Mouse (Mus musculus): ENCODE data around the gene Sept5. TPM values are rescaled to one million over a fixed set of nuclear protein-coding genes. Genes with fewer than 3 reads are reported as not detected.

Gene Sept5
- total and polyA plus RNA-seq, 2 experiments from 2014 or later = 195 to 286 TPM

DNA sequence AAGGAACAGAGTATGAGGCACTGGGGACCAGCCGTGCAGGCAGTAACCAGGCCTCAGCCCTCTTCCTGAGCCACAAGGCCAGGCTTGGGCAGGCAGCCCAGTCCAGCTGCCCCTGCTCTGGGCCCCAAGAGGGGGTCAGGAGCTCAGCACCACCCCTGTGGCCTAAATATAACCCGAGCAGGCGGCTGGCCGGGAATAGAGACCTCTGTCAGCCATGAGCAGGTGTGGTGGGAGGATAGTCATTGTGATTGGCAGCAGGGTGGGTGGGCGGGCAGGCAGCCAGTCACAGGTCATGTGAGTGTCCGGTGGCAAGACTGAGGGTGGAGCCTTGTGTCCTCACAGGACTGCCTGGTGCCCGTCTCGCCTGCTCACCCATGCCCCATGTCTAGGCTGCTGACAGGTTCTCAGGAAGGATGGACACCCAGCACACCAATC lies 25.5 kb downstream of the Sept5 start:
- no peak overlapping the region for H3K27ac ChIP-seq
- ATAC-seq (peak; percentile 15; the same call in 1 of the 2 replicates), DNase-seq (ENCODE audit: low spot score) (no peak)
- H3K4me2 ChIP-seq (ENCODE audit: low read depth, low read length) = no peak overlapping the region
- no peaks in the 10 kb centered on the region for H3K36me3 ChIP-seq (ENCODE audit: insufficient read depth, low read length)
- H3K4me3 ChIP-seq (ENCODE audit: low read length) = no peak overlapping the region
- no peak for TF ChIP-seq CTCF (IDR thresholded peaks at IDR 0.05; ENCODE audit: low read depth)
- H3K9ac ChIP-seq (replicated peaks; ENCODE audit: low read length) = no peak overlapping the region
- no peaks in the 10 kb centered on the region for H3K9me3 ChIP-seq (ENCODE audit: low read length)
- H3K4me1 ChIP-seq (ENCODE audit: insufficient read depth, low read length) = no peaks in the 10 kb centered on the region
- WGBS = 55% methylated on average over 8 of the region's 8 CpGs
- H3K27me3 ChIP-seq (ENCODE audit: insufficient read depth, low read length) = 0 out of 2 replicates have a peak, but pooled peaks cover under 1% of the 10 kb centered on the region

DNA sequence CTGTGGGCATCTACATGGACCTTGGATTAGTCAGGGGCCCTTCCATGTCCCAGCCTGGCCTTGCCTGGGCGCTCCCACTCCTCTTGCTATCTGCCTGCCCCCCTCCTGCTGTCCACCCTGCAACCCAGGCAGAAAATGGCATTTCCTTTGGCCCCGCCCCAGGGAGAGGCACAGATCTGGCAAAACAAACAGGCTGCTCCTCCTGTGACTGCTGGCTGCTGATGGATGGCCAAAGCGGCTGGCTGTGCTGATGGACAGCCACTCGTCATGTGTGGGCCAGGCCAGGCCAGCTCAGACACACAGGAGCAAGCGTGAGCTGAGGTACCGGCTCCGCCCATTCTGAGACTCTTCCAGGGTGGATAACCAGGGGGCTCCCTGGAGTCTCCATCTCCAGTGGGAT lies 28.3 kb downstream of the Sept5 start:
- WGBS = 55% methylated on average over 7 of the region's 7 CpGs
- Histone ChIP-seq H3K4me3 (ENCODE audit: low read length) (no peak overlapping the region), H3K4me1 (ENCODE audit: insufficient read depth, low read length) (no peaks in the 10 kb centered on the region), H3K36me3 (ENCODE audit: insufficient read depth, low read length) (no peaks in the 10 kb centered on the region), H3K9me3 (ENCODE audit: low read length) (no peaks in the 10 kb centered on the region), H3K27me3 (ENCODE audit: insufficient read depth, low read length) (no peaks in the 10 kb centered on the region), H3K27ac (no peak overlapping the region), H3K4me2 (ENCODE audit: low read depth, low read length) (no peak overlapping the region), H3K9ac (replicated peaks; ENCODE audit: low read length) (no peak overlapping the region)
- TF ChIP-seq CTCF (IDR thresholded peaks at IDR 0.05; ENCODE audit: low read depth) = no peak
- 0 out of 2 replicates have a peak, but pooled peaks have one; percentile 10 for ATAC-seq
- DNase-seq (ENCODE audit: low spot score) = no peak

DNA sequence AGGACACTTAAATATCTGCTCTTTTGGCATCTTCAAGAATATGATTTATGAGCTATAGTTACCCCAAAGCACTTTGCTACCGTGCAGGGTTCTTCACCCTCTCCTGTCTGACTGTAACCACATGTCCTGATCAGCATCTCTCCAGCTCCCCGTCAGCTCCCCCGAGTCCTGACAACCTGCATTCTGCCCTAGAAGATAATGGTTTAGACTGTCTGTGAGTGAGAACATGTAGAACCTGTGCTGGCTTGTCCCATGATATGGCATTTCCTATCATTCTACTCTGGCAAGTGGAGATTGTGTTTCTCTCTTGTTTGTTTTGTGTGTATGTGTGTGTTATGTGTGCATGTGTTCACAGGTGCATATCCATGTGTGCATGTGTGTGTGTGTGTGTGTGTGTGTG lies 31.7 kb downstream of the Sept5 start:
- no peaks in the 10 kb centered on the region for H3K9me3 ChIP-seq (ENCODE audit: low read length)
- peaks cover 5% of the 10 kb centered on the region; the same call in 1 of the 2 replicates for H3K27me3 ChIP-seq (ENCODE audit: insufficient read depth, low read length)
- no peak overlapping the region for H3K4me2 ChIP-seq (ENCODE audit: low read depth, low read length)
- no peak for DNase-seq (ENCODE audit: low spot score)
- ATAC-seq = no peak
- no peaks in the 10 kb centered on the region for H3K36me3 ChIP-seq (ENCODE audit: insufficient read depth, low read length)
- no peak overlapping the region for H3K9ac ChIP-seq (replicated peaks; ENCODE audit: low read length)
- TF ChIP-seq CTCF (IDR thresholded peaks at IDR 0.05; ENCODE audit: low read depth) = no peak
- no peak overlapping the region for H3K4me3 ChIP-seq (ENCODE audit: low read length)
- no peak overlapping the region for H3K27ac ChIP-seq
- H3K4me1 ChIP-seq (ENCODE audit: insufficient read depth, low read length) = no peaks in the 10 kb centered on the region
- WGBS = 91% methylated on average over 3 of the region's 3 CpGs

- 60% methylated on average over 5 of the region's 5 CpGs for WGBS
- H3K9ac ChIP-seq (replicated peaks; ENCODE audit: low read length) = no peak overlapping the region
- ATAC-seq (no peak), DNase-seq (ENCODE audit: low spot score) (no peak)
- H3K4me3 ChIP-seq (ENCODE audit: low read length) = no peak overlapping the region
- H3K27ac ChIP-seq = no peak overlapping the region
- TF ChIP-seq CTCF (IDR thresholded peaks at IDR 0.05; ENCODE audit: low read depth) = no peak
- H3K27me3 ChIP-seq (ENCODE audit: insufficient read depth, low read length) = peaks cover 14% of the 10 kb centered on the region
- H3K36me3 ChIP-seq (ENCODE audit: insufficient read depth, low read length) = no peaks in the 10 kb centered on the region
- peaks cover 1% of the 10 kb centered on the region; the same call in 1 of the 2 replicates for H3K4me1 ChIP-seq (ENCODE audit: insufficient read depth, low read length)
- no peak overlapping the region for H3K4me2 ChIP-seq (ENCODE audit: low read depth, low read length)
- no peaks in the 10 kb centered on the region for H3K9me3 ChIP-seq (ENCODE audit: low read length)
These were observed 33.5 kb downstream of the Sept5 start for GRCm38 (mm10) chr16:18596255-18596654.

DNA sequence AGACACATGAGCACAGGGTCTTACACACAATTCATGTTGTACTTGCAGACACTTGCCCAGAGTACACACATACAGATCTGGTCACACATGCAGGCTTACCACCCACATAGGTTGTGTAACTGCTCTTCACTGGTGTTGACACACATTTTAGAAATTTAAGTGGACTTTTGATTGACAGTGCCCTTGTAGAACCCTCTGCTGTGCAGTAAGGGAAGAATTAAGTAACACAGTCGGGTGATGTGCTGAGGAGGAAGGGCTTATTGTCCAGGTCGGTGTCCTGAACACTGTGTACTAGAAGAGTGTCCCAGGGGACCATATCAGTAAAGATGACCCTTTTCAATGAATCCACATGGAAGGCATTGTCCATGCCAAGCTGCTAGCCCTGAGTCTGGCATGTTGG lies 35.8 kb downstream of the Sept5 start:
- no peak overlapping the region for H3K4me2 ChIP-seq (ENCODE audit: low read depth, low read length)
- ATAC-seq (no peak), DNase-seq (ENCODE audit: low spot score) (no peak)
- no peak overlapping the region for H3K27ac ChIP-seq
- no peaks in the 10 kb centered on the region for H3K9me3 ChIP-seq (ENCODE audit: low read length)
- H3K27me3 ChIP-seq (ENCODE audit: insufficient read depth, low read length) = peaks cover 35% of the 10 kb centered on the region
- H3K36me3 ChIP-seq (ENCODE audit: insufficient read depth, low read length) = no peaks in the 10 kb centered on the region
- no peak for TF ChIP-seq CTCF (IDR thresholded peaks at IDR 0.05; ENCODE audit: low read depth)
- H3K4me1 ChIP-seq (ENCODE audit: insufficient read depth, low read length) = peaks cover 4% of the 10 kb centered on the region; the same call in 1 of the 2 replicates
- no peak overlapping the region for H3K9ac ChIP-seq (replicated peaks; ENCODE audit: low read length)
- WGBS = 71% methylated on average over 2 of the region's 2 CpGs
- H3K4me3 ChIP-seq (ENCODE audit: low read length) = no peak overlapping the region

DNA sequence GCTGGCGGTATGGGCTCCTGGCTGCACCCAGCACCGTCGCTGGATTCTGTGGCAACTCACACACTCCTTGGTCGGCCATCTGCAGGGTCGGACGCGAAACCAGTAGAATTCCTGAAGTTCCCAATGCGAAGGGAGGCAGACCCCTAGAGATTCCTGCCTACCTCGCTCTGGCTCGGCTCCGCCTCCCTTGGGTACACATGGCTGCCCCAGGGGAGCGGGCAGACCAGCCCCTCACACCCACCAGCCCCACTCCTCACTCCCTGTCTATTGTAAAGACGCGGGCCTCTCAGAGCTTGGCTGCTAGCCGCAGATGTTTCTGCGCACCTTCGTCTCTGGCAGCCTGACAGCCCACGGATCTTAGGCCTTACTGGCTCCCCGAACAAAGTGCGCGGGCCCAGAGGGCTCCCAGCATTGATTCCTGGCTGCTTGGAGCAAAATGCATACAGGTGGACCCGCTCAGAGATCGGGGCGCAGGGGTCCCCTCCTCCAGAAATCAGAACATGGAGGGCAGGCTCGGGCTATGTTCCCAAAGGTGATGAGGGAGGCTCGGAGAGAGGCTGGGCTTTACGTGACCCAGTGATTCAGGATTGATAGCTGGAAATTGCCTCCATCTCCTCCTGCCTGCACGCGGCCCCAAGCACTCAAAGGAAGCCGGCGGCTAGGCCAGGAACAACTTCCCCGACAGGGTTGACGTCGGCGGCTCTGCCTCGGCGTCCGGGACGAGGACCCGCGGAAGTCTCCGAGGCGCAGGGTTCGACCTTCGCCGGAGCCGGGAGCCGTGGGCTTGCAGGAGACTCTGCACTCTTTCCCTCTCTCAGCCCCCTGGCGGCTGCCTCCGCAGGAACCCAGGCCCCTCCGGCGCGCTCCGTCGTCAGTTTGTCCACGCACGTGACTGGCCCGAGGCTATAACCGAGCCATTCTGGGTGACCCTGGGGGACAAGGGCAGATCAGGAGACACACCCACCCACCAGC lies 38.4 kb downstream of the Sept5 start:
- H3K9ac ChIP-seq (replicated peaks; ENCODE audit: low read length) = no peak overlapping the region
- peak overlapping the region; percentile 34 for H3K4me2 ChIP-seq (ENCODE audit: low read depth, low read length)
- no peaks in the 10 kb centered on the region for H3K36me3 ChIP-seq (ENCODE audit: insufficient read depth, low read length)
- peak; percentile 40 for TF ChIP-seq CTCF (IDR thresholded peaks at IDR 0.05; ENCODE audit: low read depth)
- DNase-seq (ENCODE audit: low spot score) (no peak), ATAC-seq (no peak)
- 0 out of 2 replicates have a peak overlapping the region, but pooled peaks have one; percentile 8 for H3K4me3 ChIP-seq (ENCODE audit: low read length)
- WGBS = 4% methylated on average over 59 of the region's 59 CpGs
- no peaks in the 10 kb centered on the region for H3K9me3 ChIP-seq (ENCODE audit: low read length)
- H3K4me1 ChIP-seq (ENCODE audit: insufficient read depth, low read length) = peaks cover 4% of the 10 kb centered on the region; the same call in 1 of the 2 replicates
- no peak overlapping the region for H3K27ac ChIP-seq
- H3K27me3 ChIP-seq (ENCODE audit: insufficient read depth, low read length) = peaks cover 51% of the 10 kb centered on the region

Data from hindbrain, postnatal 0 days (tissue).